Mouse (Mus musculus): ENCODE results near the gene Ccdc122. TPM values are rescaled to one million over a fixed set of nuclear protein-coding genes. Genes with fewer than 3 reads are reported as not detected.

The Ccdc122 gene
- total and polyA plus RNA-seq, 2 experiments from 2014 or later = 1.6 to 2.0 TPM

DNA sequence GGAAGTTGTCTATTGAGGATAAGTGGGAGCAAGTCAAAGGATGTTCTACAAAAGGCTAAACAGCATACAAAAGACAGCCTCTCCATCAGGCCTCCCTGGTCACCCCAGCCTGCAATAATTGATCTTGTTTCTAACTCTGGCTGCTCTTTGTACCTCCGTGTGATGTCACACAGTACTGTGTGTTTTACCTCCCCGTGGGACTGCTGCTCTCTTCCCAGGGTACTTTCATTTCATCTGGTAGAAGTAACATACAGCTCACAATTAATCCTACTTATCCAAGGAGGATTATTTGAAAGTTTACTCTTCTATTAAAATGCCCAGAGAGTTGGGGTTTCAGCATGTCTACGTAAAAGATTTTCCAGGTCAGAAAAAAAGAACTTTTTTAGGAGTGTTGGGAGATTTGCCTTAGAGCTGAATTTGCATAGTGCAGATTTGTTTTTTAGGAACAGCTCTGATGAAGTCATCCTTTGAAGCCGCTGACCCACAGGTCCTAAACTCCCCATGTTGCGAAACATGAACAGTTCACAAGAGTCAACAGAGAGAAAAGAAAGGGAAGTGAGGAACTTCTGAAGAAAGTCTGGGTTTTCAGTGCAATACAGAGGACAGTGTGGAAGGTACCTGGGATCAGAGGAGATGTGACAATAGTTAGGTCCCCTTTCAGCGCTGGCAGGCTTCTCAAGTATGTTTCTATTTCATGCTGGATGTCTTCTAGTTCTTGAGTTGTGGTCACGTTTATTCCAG, 2.2 kb upstream of the Ccdc122 start:
- Histone ChIP-seq H3K4me3 (ENCODE audit: low read depth, low read length) (no peak overlapping the region), H3K9ac (replicated peaks; ENCODE audit: low read length, poor library complexity, severe bottlenecking) (no peak overlapping the region), H3K4me1 (ENCODE audit: insufficient read depth, low read length) (no peaks in the 10 kb centered on the region), H3K4me2 (ENCODE audit: low read depth, low read length, poor library complexity, severe bottlenecking) (no peak overlapping the region), H3K9me3 (ENCODE audit: low read length) (no peaks in the 10 kb centered on the region), H3K27me3 (ENCODE audit: insufficient read depth, low read length) (no peaks in the 10 kb centered on the region), H3K27ac (ENCODE audit: low read depth, low read length) (no peak overlapping the region), H3K36me3 (ENCODE audit: insufficient read depth, low read length) (no peaks in the 10 kb centered on the region)
- WGBS = 61% methylated on average over 7 of the region's 7 CpGs
- ATAC-seq (ENCODE audit: low FRiP score) (no peak), DNase-seq (ENCODE audit: low spot score) (no peak)
- no peak for TF ChIP-seq CTCF (IDR thresholded peaks at IDR 0.05)

DNA sequence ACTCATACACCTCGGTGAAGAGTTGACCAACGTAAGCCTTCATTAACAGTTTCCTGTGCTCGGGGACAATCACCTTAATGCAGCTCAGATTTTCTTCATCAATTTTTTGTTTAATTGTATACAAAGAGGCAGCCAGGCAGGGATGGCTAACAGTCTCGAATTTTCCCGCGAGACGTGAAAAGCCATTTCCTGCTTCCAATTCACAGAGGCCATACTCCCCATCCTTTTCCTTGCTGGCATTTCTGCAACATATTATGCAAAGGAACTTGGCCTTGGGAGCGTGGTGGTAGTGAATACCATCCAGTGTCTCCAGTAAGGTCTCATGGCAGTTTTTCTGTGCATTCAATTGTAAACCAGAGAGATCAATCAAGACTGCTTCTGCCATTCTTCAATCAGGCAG, 1.6 kb upstream of the Ccdc122 start:
- Histone ChIP-seq H3K9ac (replicated peaks; ENCODE audit: low read length, poor library complexity, severe bottlenecking) (no peak overlapping the region), H3K36me3 (ENCODE audit: insufficient read depth, low read length) (no peaks in the 10 kb centered on the region), H3K27me3 (ENCODE audit: insufficient read depth, low read length) (no peaks in the 10 kb centered on the region), H3K4me2 (ENCODE audit: low read depth, low read length, poor library complexity, severe bottlenecking) (no peak overlapping the region), H3K27ac (ENCODE audit: low read depth, low read length) (no peak overlapping the region), H3K4me1 (ENCODE audit: insufficient read depth, low read length) (no peaks in the 10 kb centered on the region), H3K4me3 (ENCODE audit: low read depth, low read length) (no peak overlapping the region), H3K9me3 (ENCODE audit: low read length) (no peaks in the 10 kb centered on the region)
- DNase-seq (ENCODE audit: low spot score) = no peak
- WGBS = 90% methylated on average over 8 of the region's 8 CpGs
- TF ChIP-seq CTCF (IDR thresholded peaks at IDR 0.05) = no peak
- ATAC-seq (ENCODE audit: low FRiP score) = no peak

DNA sequence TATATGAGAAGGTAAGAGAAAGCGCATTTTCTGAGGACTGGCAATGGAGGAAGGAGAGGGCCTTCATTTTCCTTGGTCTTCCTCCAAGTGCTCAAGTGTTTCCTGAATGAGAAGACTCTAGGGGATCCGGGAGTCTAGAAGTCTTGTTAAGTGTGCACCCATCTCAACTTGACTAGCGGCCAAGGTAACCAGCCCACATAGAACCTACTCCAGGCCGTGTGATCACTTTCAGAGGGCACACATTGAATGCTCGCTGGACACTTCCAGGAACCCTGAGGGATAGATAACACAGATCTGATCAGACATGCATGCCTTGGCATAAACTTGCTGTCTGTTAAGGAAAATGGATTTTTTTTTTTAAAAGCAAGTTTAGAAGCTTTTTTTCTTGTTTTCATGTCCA, 758 bp downstream of the Ccdc122 start:
- DNase-seq (ENCODE audit: low spot score) = no peak
- no peak for TF ChIP-seq CTCF (IDR thresholded peaks at IDR 0.05)
- Histone ChIP-seq H3K4me3 (ENCODE audit: low read depth, low read length) (no peak overlapping the region), H3K27ac (ENCODE audit: low read depth, low read length) (no peak overlapping the region), H3K9ac (replicated peaks; ENCODE audit: low read length, poor library complexity, severe bottlenecking) (no peak overlapping the region), H3K4me2 (ENCODE audit: low read depth, low read length, poor library complexity, severe bottlenecking) (no peak overlapping the region), H3K27me3 (ENCODE audit: insufficient read depth, low read length) (no peaks in the 10 kb centered on the region), H3K4me1 (ENCODE audit: insufficient read depth, low read length) (no peaks in the 10 kb centered on the region), H3K36me3 (ENCODE audit: insufficient read depth, low read length) (no peaks in the 10 kb centered on the region), H3K9me3 (ENCODE audit: low read length) (no peaks in the 10 kb centered on the region)
- 85% methylated on average over 5 of the region's 5 CpGs for WGBS
- no peak for ATAC-seq (ENCODE audit: low FRiP score)

DNA sequence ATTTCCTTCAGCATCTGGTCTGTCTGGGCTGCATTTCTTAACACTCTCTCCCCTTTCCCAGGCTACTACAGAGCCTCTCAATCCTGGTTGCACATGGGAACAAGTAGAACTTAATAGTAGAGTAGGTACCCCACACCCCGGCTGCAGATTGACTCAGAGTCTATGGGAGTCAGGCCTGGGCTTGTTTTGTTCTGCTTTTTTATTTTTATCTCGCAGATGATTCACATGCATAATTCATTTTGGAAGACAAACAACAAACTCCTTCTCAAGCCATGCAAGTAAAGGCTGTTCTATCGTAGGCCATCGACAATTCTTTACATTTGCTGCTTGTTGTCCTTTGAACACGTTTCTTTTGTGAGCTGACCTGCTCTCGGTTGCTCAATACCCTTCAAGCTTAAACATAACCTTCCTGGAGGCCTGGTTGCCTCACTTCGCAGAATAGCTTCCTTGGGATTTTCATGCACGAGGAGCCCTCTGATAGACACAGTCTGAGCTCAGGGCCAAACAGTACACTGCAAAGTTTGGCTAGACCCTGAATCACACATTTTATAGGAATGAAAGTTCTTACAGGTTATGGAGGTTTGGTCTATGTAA, 1.4 kb downstream of the Ccdc122 start:
- Histone ChIP-seq H3K4me2 (ENCODE audit: low read depth, low read length, poor library complexity, severe bottlenecking) (no peak overlapping the region), H3K9ac (replicated peaks; ENCODE audit: low read length, poor library complexity, severe bottlenecking) (no peak overlapping the region), H3K27ac (ENCODE audit: low read depth, low read length) (no peak overlapping the region), H3K27me3 (ENCODE audit: insufficient read depth, low read length) (no peaks in the 10 kb centered on the region), H3K36me3 (ENCODE audit: insufficient read depth, low read length) (no peaks in the 10 kb centered on the region), H3K4me1 (ENCODE audit: insufficient read depth, low read length) (no peaks in the 10 kb centered on the region), H3K4me3 (ENCODE audit: low read depth, low read length) (no peak overlapping the region), H3K9me3 (ENCODE audit: low read length) (no peaks in the 10 kb centered on the region)
- ATAC-seq (ENCODE audit: low FRiP score) (no peak), DNase-seq (ENCODE audit: low spot score) (no peak)
- 58% methylated on average over 8 of the region's 8 CpGs for WGBS
- TF ChIP-seq CTCF (IDR thresholded peaks at IDR 0.05) = no peak

DNA sequence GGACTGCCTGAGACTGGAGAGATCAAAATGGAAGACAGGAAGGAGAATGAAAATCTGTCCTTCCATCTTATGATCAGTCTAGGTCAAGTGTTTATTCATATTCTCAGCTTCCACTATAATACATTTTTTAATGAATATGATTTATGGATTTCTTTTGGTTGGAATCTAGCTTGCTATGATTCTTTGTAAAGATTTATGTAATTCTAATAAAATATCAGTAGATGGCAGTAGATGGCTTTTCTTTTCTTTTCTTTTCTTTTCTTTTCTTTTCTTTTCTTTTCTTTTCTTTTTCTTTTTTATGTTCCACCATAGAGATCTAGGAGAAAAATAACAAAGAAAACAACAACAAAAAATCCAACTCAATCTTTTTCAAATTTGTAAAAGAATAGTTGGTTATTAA, 16.7 kb downstream of the Ccdc122 start:
- H3K4me2 ChIP-seq (ENCODE audit: low read depth, low read length, poor library complexity, severe bottlenecking) = no peak overlapping the region
- no peaks in the 10 kb centered on the region for H3K36me3 ChIP-seq (ENCODE audit: insufficient read depth, low read length)
- DNase-seq (ENCODE audit: low spot score) (no peak), ATAC-seq (ENCODE audit: low FRiP score) (no peak)
- H3K9me3 ChIP-seq (ENCODE audit: low read length) = no peaks in the 10 kb centered on the region
- no peaks in the 10 kb centered on the region for H3K4me1 ChIP-seq (ENCODE audit: insufficient read depth, low read length)
- no peak overlapping the region for H3K27ac ChIP-seq (ENCODE audit: low read depth, low read length)
- no peak overlapping the region for H3K4me3 ChIP-seq (ENCODE audit: low read depth, low read length)
- H3K9ac ChIP-seq (replicated peaks; ENCODE audit: low read length, poor library complexity, severe bottlenecking) = no peak overlapping the region
- no peaks in the 10 kb centered on the region for H3K27me3 ChIP-seq (ENCODE audit: insufficient read depth, low read length)
- TF ChIP-seq CTCF (IDR thresholded peaks at IDR 0.05) = peak; percentile 55

DNA sequence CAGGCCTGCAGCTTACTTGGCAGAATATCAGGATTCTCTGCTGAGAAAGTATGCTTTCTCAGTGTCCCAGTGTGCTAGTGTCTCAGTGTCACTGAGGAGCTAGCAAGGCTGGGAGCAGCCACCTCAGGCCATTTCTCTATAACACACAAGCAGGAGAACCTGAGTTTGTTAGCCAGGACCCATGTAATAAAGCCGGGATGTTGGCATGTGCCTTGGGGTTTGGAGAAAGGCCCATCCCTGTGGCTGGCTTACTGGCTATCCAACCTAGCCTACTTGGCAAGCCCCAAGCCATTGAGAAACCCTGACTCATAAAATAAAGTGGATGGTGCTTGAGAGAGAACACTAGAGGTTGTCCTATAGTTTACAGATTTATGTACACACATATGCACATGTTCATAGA, 32.8 kb downstream of the Ccdc122 start:
- no peaks in the 10 kb centered on the region for H3K9me3 ChIP-seq (ENCODE audit: low read length)
- no peaks in the 10 kb centered on the region for H3K36me3 ChIP-seq (ENCODE audit: insufficient read depth, low read length)
- no peaks in the 10 kb centered on the region for H3K27me3 ChIP-seq (ENCODE audit: insufficient read depth, low read length)
- H3K9ac ChIP-seq (replicated peaks; ENCODE audit: low read length, poor library complexity, severe bottlenecking) = no peak overlapping the region
- H3K27ac ChIP-seq (ENCODE audit: low read depth, low read length) = no peak overlapping the region
- TF ChIP-seq CTCF (IDR thresholded peaks at IDR 0.05) = no peak
- no peak for DNase-seq (ENCODE audit: low spot score)
- H3K4me2 ChIP-seq (ENCODE audit: low read depth, low read length, poor library complexity, severe bottlenecking) = no peak overlapping the region
- H3K4me1 ChIP-seq (ENCODE audit: insufficient read depth, low read length) = no peaks in the 10 kb centered on the region
- 93% methylated on average over 1 of the region's 1 CpGs for WGBS
- ATAC-seq (ENCODE audit: low FRiP score) = no peak
- H3K4me3 ChIP-seq (ENCODE audit: low read depth, low read length) = no peak overlapping the region
